Mouse (Mus musculus): ENCODE measurements around the gene Vav2.

DNA sequence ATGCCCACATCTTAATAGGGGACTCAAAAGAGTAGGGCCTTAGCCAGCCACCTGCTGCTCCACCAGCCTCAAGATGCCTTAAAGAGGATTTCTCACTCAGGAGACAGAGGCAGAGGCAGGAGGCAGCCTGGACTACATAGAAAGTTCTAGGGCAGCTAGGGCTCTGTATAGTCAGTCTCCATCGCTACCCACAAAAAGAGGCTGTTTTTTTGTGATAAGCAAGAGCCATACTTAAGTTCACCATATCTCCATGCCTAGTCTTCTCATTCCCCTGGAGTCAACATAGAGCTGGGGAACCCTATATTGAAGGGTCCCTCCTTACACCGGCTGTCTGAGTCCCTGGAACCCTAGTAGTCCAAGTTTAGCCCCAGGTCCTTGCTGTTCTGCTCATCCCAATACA is 43.7 kb upstream of the Vav2 start:
- no peak for TF ChIP-seq POLR2A (IDR thresholded peaks at IDR 0.05; ENCODE audit: low read depth, low read length)
- TF ChIP-seq CTCF (conservative IDR thresholded peaks at IDR 0.05; ENCODE audit: insufficient read depth, insufficient read length, low read depth, low read length) = no peak
